Mouse (Mus musculus): ENCODE measurements around the gene Cyp2b10. TPM values are rescaled to one million over a fixed set of nuclear protein-coding genes. Genes with fewer than 3 reads are reported as not detected.

Cyp2b10 gene
- not detected for polyA plus RNA-seq (2017; shearing (Covaris generic))

DNA sequence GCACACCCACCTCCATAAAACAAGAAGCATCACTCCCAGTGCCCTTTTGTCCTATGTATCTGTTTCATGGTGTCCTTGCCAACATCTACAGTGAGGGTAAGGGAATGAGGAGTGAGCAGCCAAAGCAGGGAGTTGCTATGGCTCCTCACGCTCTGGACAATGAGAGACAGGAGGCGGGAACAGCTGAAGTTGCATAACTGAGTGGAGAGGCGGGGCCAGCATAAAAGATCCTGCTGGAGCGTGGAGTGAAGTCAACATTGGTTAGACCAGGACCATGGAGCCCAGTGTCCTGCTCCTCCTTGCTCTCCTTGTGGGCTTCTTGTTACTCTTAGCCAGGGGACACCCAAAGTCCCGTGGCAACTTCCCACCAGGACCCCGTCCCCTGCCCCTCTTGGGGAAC, at the start of gene Cyp2b10:
Gene Cyp2b10 (plus strand): TSS at position 210 of the 400 bp plus-strand sequence.

Other genes starting within 250 kb of the Cyp2b10 start
- 36.8 TPM for gene Bckdha, start 238.6 kb upstream of the Cyp2b10 start, polyA plus RNA-seq (2017; shearing (Covaris generic))
- 52.9 TPM for gene Exosc5, start 238.5 kb upstream of the Cyp2b10 start, polyA plus RNA-seq (2017; shearing (Covaris generic))
- 0.84 TPM for gene Tmem91, start 222.5 kb upstream of the Cyp2b10 start, polyA plus RNA-seq (2017; shearing (Covaris generic))
- gene B9d2, start 216.8 kb upstream of the Cyp2b10 start, polyA plus RNA-seq (2017; shearing (Covaris generic)) = 55.6 TPM
- 181 TPM for gene Tgfb1, start 210.6 kb upstream of the Cyp2b10 start, polyA plus RNA-seq (2017; shearing (Covaris generic))
- 52.7 TPM for gene Ccdc97, start 178.5 kb upstream of the Cyp2b10 start, polyA plus RNA-seq (2017; shearing (Covaris generic))
- gene Hnrnpul1, start 142.9 kb upstream of the Cyp2b10 start, polyA plus RNA-seq (2017; shearing (Covaris generic)) = 97.6 TPM
- gene Axl, start 108.9 kb upstream of the Cyp2b10 start, polyA plus RNA-seq (2017; shearing (Covaris generic)) = 3.6 TPM
- gene Cyp2s1, start 80.7 kb upstream of the Cyp2b10 start, polyA plus RNA-seq (2017; shearing (Covaris generic)) = 10.5 TPM
- not detected for gene Cyp2b13, start 163.9 kb downstream of the Cyp2b10 start, polyA plus RNA-seq (2017; shearing (Covaris generic))